Mouse (Mus musculus) liver (tissue): ENCODE data around the gene Hspd1.

ENCODE experiments used
- DNase-seq: peaks from one replicate; pipeline ENCODE4 v3.0.0-alpha.2; 2020; ENCODE audit warnings: mixed read lengths

Gene Hspd1

GRCm38 (mm10) chr1:55031026-55031779 is 56.8 kb downstream of the Hspd1 start:
- peak; percentile 15 for DNase-seq

DNA sequence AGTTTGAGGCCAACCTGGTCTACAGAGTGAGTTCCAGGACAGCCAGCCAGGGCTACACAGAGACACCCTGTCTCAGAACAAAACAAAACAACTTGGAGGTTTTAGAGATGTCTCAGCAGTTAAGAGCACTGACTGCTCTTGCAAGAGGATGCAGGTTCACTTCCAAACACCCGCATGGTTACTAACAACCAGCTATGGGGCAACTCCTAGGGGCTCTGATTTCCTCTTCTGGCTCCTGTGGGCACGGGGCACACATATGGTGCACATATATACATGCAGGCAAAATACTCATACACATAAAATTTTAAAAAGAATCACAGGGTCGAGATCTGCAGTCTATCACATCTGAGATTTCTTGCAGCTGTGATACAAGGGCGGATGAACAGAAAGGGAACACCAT is 58.6 kb downstream of the Hspd1 start:
- DNase-seq, result no peak

DNA sequence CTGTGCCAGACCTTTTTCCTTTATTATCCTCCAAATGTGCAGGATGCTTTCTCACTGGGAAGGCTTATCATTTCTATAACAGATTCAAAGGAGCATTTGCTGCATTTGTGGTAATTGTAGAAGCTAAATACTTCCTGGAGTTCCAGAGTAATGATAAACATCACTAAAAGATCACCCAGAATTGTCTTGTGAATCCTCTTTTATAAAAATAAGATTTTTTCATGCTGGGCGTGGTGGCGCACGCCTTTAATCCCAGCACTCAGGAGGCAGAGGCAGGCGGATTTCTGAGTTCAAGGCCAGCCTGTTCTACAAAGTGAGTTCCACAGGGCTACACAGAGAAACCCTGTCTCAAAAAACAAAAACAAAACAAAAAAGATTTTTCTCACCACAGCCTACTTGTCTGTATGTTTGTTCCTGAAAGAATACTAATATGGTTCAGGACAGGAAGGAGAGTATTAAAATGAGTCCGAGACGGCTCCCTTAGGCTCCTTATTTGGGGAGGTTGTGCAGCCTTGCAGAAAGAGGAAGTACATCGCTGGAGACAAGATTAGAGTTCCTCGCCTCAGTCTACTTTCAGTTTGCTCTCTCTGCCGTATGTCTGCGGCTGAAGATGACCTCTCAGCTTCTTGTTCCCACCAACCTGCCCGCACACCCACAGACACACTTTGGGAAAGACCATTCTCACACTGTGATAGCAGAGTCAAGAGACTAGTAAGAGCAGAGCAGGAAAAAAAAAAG is 59.4 kb downstream of the Hspd1 start:
- peak; percentile 25 for DNase-seq

GRCm38 (mm10) chr1:55027966-55028365 is 60.1 kb downstream of the Hspd1 start:
- no peak for DNase-seq
